Mouse (Mus musculus): ENCODE results near the gene Lin52. TPM values are rescaled to one million over a fixed set of nuclear protein-coding genes. Genes with fewer than 3 reads are reported as not detected.

The Lin52 gene
- polyA plus RNA-seq, 1 experiment = 24.5 TPM

- H3K27me3 ChIP-seq (ENCODE audit: control insufficient read depth, insufficient read depth, low read length) = no peaks in the 10 kb centered on the region
- TF ChIP-seq POLR2A (IDR thresholded peaks at IDR 0.05; ENCODE audit: control insufficient read depth, extremely low read depth, insufficient read depth, low read length, poor library complexity) = no peak
- TF ChIP-seq CTCF (IDR thresholded peaks at IDR 0.05; ENCODE audit: borderline replicate concordance, control insufficient read depth, extremely low read depth, insufficient read depth, low read length, poor library complexity) = no peak
- no peaks in the 10 kb centered on the region for H3K36me3 ChIP-seq (ENCODE audit: control insufficient read depth, insufficient read depth, low read length)
- 92% methylated on average over 11 of the region's 11 CpGs for WGBS
- no peak for DNase-seq
- H3K4me3 ChIP-seq (ENCODE audit: control insufficient read depth, insufficient read depth, low read length) = no peak overlapping the region
- H3K4me1 ChIP-seq (replicated peaks; ENCODE audit: control insufficient read depth, insufficient read depth, low read length) = no peaks in the 10 kb centered on the region
- no peak overlapping the region for H3K27ac ChIP-seq (ENCODE audit: control insufficient read depth, insufficient read depth, low read length)
These were observed 90.3 kb downstream of the Lin52 start for GRCm38 (mm10) chr12:84541391-84541958.

- DNase-seq = peak; percentile 55
- H3K27ac ChIP-seq (ENCODE audit: control insufficient read depth, insufficient read depth, low read length) = no peak overlapping the region
- no peak overlapping the region for H3K4me3 ChIP-seq (ENCODE audit: control insufficient read depth, insufficient read depth, low read length)
- TF ChIP-seq POLR2A (IDR thresholded peaks at IDR 0.05; ENCODE audit: control insufficient read depth, extremely low read depth, insufficient read depth, low read length, poor library complexity) = no peak
- TF ChIP-seq CTCF (IDR thresholded peaks at IDR 0.05; ENCODE audit: borderline replicate concordance, control insufficient read depth, extremely low read depth, insufficient read depth, low read length, poor library complexity) = peak; percentile 82
- H3K4me1 ChIP-seq (replicated peaks; ENCODE audit: control insufficient read depth, insufficient read depth, low read length) = no peaks in the 10 kb centered on the region
- WGBS = 5% methylated on average over 12 of the region's 12 CpGs
- H3K36me3 ChIP-seq (ENCODE audit: control insufficient read depth, insufficient read depth, low read length) = no peaks in the 10 kb centered on the region
- H3K27me3 ChIP-seq (ENCODE audit: control insufficient read depth, insufficient read depth, low read length) = no peaks in the 10 kb centered on the region
These were observed 94.8 kb downstream of the Lin52 start for GRCm38 (mm10) chr12:84546028-84546427.

GRCm38 (mm10) chr12:84546577-84547085, 95.4 kb downstream of the Lin52 start:
- DNase-seq = no peak
- no peak overlapping the region for H3K27ac ChIP-seq (ENCODE audit: control insufficient read depth, insufficient read depth, low read length)
- no peaks in the 10 kb centered on the region for H3K27me3 ChIP-seq (ENCODE audit: control insufficient read depth, insufficient read depth, low read length)
- H3K4me1 ChIP-seq (replicated peaks; ENCODE audit: control insufficient read depth, insufficient read depth, low read length) = no peaks in the 10 kb centered on the region
- 93% methylated on average over 2 of the region's 2 CpGs for WGBS
- H3K4me3 ChIP-seq (ENCODE audit: control insufficient read depth, insufficient read depth, low read length) = no peak overlapping the region
- H3K36me3 ChIP-seq (ENCODE audit: control insufficient read depth, insufficient read depth, low read length) = no peaks in the 10 kb centered on the region
- TF ChIP-seq POLR2A (IDR thresholded peaks at IDR 0.05; ENCODE audit: control insufficient read depth, extremely low read depth, insufficient read depth, low read length, poor library complexity) = no peak
- no peak for TF ChIP-seq CTCF (IDR thresholded peaks at IDR 0.05; ENCODE audit: borderline replicate concordance, control insufficient read depth, extremely low read depth, insufficient read depth, low read length, poor library complexity)

GRCm38 (mm10) chr12:84548251-84548650, 97.0 kb downstream of the Lin52 start:
- H3K36me3 ChIP-seq (ENCODE audit: control insufficient read depth, insufficient read depth, low read length) = no peaks in the 10 kb centered on the region
- TF ChIP-seq CTCF (IDR thresholded peaks at IDR 0.05; ENCODE audit: borderline replicate concordance, control insufficient read depth, extremely low read depth, insufficient read depth, low read length, poor library complexity) (no peak), POLR2A (IDR thresholded peaks at IDR 0.05; ENCODE audit: control insufficient read depth, extremely low read depth, insufficient read depth, low read length, poor library complexity) (no peak)
- H3K27ac ChIP-seq (ENCODE audit: control insufficient read depth, insufficient read depth, low read length) = no peak overlapping the region
- no peaks in the 10 kb centered on the region for H3K27me3 ChIP-seq (ENCODE audit: control insufficient read depth, insufficient read depth, low read length)
- DNase-seq = no peak
- WGBS = 78% methylated on average over 8 of the region's 8 CpGs
- no peak overlapping the region for H3K4me3 ChIP-seq (ENCODE audit: control insufficient read depth, insufficient read depth, low read length)
- no peaks in the 10 kb centered on the region for H3K4me1 ChIP-seq (replicated peaks; ENCODE audit: control insufficient read depth, insufficient read depth, low read length)

DNA sequence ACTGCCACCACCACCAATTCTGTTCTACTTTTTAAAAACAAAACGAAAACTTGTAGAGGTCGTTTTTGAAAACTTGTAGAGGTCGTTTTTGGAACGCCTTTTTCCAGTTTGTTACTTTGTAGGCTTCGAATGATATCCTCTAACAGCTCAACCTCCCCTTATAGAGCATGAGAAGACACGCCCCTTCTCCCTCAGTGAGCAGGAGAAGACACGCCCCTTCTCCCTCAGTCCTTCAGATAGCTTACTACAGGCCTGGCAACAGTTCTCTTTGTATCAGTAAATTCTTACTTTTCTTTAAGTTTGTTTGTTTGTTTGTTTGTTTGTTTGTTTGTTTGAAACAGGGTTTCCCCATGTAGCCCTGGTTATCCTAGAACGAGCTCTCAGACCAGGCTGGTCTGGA, 104.0 kb downstream of the Lin52 start:
- no peak overlapping the region for H3K27ac ChIP-seq (ENCODE audit: control insufficient read depth, insufficient read depth, low read length)
- no peak for DNase-seq
- WGBS = 73% methylated on average over 8 of the region's 8 CpGs

GRCm38 (mm10) chr12:84562558-84562957, 111.3 kb downstream of the Lin52 start:
- no peak overlapping the region for H3K4me3 ChIP-seq (ENCODE audit: control insufficient read depth, insufficient read depth, low read length)
- TF ChIP-seq CTCF (IDR thresholded peaks at IDR 0.05; ENCODE audit: borderline replicate concordance, control insufficient read depth, extremely low read depth, insufficient read depth, low read length, poor library complexity) = no peak
- TF ChIP-seq POLR2A (IDR thresholded peaks at IDR 0.05; ENCODE audit: control insufficient read depth, extremely low read depth, insufficient read depth, low read length, poor library complexity) = no peak
- H3K27me3 ChIP-seq (ENCODE audit: control insufficient read depth, insufficient read depth, low read length) = no peaks in the 10 kb centered on the region; the same call in 1 of the 2 replicates
- DNase-seq = no peak
- WGBS = 61% methylated on average over 4 of the region's 4 CpGs
- H3K36me3 ChIP-seq (ENCODE audit: control insufficient read depth, insufficient read depth, low read length) = no peaks in the 10 kb centered on the region
- H3K27ac ChIP-seq (ENCODE audit: control insufficient read depth, insufficient read depth, low read length) = no peak overlapping the region
- no peaks in the 10 kb centered on the region for H3K4me1 ChIP-seq (replicated peaks; ENCODE audit: control insufficient read depth, insufficient read depth, low read length)

More for the DNA sequence above, 104.0 kb downstream of the Lin52 start:
- Histone ChIP-seq H3K4me3 (ENCODE audit: control insufficient read depth, insufficient read depth, low read length) (no peak overlapping the region), H3K27me3 (ENCODE audit: control insufficient read depth, insufficient read depth, low read length) (no peaks in the 10 kb centered on the region), H3K36me3 (ENCODE audit: control insufficient read depth, insufficient read depth, low read length) (no peaks in the 10 kb centered on the region), H3K4me1 (replicated peaks; ENCODE audit: control insufficient read depth, insufficient read depth, low read length) (no peaks in the 10 kb centered on the region)
- TF ChIP-seq POLR2A (IDR thresholded peaks at IDR 0.05; ENCODE audit: control insufficient read depth, extremely low read depth, insufficient read depth, low read length, poor library complexity) = no peak
- no peak for TF ChIP-seq CTCF (IDR thresholded peaks at IDR 0.05; ENCODE audit: borderline replicate concordance, control insufficient read depth, extremely low read depth, insufficient read depth, low read length, poor library complexity)
